Mouse (Mus musculus) liver, embryonic 12.5 days (tissue): Measurements from ENCODE around the gene Mecom. TPM values are rescaled to one million over a fixed set of nuclear protein-coding genes. Genes with fewer than 3 reads are reported as not detected.
"Not testable (repeated sequence)": the region's sequence is repeated elsewhere in the genome, so short reads cannot be mapped to it uniquely, and the experiment has no call there.

Source experiments
- ATAC-seq: fragments of 200-750 bp; cut with Nextera tagmentation; 2 replicates; pipeline ENCODE4 v1.8.0; 2017; ENCODE audit warnings: moderate number of reproducible peaks, mild to moderate bottlenecking, moderate library complexity
- H3K27ac ChIP-seq: fragments of 300-500 bp; sonication (generic); 2 replicates; pipeline ENCODE4 v1.5.1; 2016; ENCODE audit warnings: mild to moderate bottlenecking
- H3K27me3 ChIP-seq: fragments of 300-500 bp; sonication (generic); replicated peaks from 2 replicates; pipeline ENCODE4 v1.6.1; 2016; ENCODE audit warnings: mild to moderate bottlenecking, moderate library complexity
- H3K36me3 ChIP-seq: fragments of 300-500 bp; sonication (generic); 2 replicates; pipeline ENCODE4 v1.6.1; 2016; ENCODE audit warnings: mild to moderate bottlenecking, moderate library complexity
- H3K4me1 ChIP-seq: fragments of 300-500 bp; sonication (generic); 2 replicates; pipeline ENCODE4 v1.6.1; 2016
- H3K4me2 ChIP-seq: fragments of 300-500 bp; sonication (generic); 2 replicates; pipeline ENCODE4 v1.6.1; 2016; ENCODE audit warnings: mild to moderate bottlenecking, moderate library complexity
- H3K4me3 ChIP-seq: fragments of 300-500 bp; sonication (generic); 2 replicates; pipeline ENCODE4 v1.5.1; 2016; ENCODE audit warnings: mild to moderate bottlenecking, moderate library complexity
- H3K9ac ChIP-seq: fragments of 300-500 bp; sonication (generic); 2 replicates; pipeline ENCODE4 v1.6.1; 2016; ENCODE audit warnings: mild to moderate bottlenecking, moderate library complexity
- H3K9me3 ChIP-seq: fragments of 300-500 bp; sonication (generic); replicated peaks from 2 replicates; pipeline ENCODE4 v1.6.1; 2016; ENCODE audit warnings: mild to moderate bottlenecking, moderate library complexity
- WGBS: fragments of 180-500 bp; shearing (Covaris S2); methylation state at CpG from one replicate; pipeline ENCODE4 v1.1.7; 2016; ENCODE audit not compliant: insufficient replicate concordance; 5-methylcytosine and 5-hydroxymethylcytosine counted together
- polyA plus RNA-seq: library from polyadenylated mRNA; unstranded; fragments of >200 nt; fragmentation: Nextera tagmentation; extraction: Ambion mirVana; gene quantifications from 2 replicates; pipeline ENCODE4 v1.2.1, GENCODE M21; 2016

Gene Mecom
- polyA plus RNA-seq, 1 experiment from 2014 or later: 1.8 TPM

DNA sequence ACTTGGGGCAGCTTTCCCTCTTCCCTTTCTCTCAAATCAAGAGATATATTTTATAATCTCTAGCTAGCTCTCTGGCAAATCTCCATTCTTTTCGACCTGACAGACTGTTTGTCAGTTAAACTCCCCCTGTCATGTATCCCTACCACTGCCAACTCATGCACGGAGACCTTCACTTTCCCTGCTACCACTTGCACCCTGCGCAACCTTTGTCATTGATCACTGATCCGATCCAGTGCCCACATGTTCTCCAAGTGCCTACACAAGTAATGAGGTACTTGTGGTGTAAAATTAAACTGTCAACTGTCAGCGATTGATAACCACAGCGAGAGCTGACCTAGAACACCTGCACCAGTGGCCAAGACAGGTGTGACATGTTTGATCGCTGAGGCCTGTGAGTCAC, 95.3 kb downstream of the Mecom start:
- Histone ChIP-seq H3K27ac (no peak overlapping the region), H3K9ac (no peak overlapping the region), H3K4me2 (no peak overlapping the region), H3K4me1 (no peaks in the 10 kb centered on the region), H3K36me3 (no peaks in the 10 kb centered on the region), H3K9me3 (no peaks in the 10 kb centered on the region), H3K27me3 (no peaks in the 10 kb centered on the region), H3K4me3 (no peak overlapping the region)
- WGBS: 73% methylated on average over 7 of the region's 7 CpGs
- ATAC-seq: no peak

DNA sequence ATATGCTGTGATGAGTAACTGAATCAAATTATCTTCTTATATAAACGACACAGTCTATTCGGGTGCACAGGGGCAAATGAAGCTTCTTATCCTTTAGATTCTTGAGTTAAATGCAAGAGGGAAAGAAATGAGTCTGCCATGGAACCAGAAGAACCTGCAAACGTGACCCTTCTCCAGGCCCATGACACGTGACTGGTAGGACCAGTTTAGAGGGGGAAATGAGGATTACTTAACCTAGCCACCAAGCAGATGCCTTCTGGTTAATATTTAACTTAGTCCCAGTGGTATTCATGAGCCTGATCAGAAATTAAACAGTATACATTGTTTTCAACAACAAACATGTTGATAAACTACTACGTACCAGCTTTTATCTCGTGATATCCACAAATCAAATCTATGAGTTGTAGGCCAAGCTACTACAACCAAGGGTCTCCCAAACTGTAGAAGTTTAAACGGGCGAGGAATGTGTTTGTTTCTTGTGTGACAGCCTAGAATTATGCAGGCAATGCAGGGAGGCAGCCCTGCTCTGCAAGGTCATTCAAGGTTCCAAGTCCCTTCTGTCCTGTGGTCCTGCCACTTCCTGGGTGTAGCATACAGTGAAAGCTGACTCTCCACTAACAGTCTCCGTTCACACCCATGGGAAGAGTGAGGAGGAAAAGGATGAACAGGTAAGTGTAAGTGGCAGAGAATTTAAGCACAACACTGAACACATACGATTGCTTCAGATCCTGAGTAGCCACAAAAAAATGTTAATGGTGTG, 97.4 kb downstream of the Mecom start:
- Histone ChIP-seq H3K9me3 (no peaks in the 10 kb centered on the region), H3K36me3 (no peaks in the 10 kb centered on the region), H3K4me3 (no peak overlapping the region), H3K27ac (no peak overlapping the region), H3K9ac (no peak overlapping the region), H3K27me3 (no peaks in the 10 kb centered on the region), H3K4me2 (no peak overlapping the region), H3K4me1 (no peaks in the 10 kb centered on the region)
- ATAC-seq: no peak
- WGBS: 64% methylated on average over 10 of the region's 10 CpGs

DNA sequence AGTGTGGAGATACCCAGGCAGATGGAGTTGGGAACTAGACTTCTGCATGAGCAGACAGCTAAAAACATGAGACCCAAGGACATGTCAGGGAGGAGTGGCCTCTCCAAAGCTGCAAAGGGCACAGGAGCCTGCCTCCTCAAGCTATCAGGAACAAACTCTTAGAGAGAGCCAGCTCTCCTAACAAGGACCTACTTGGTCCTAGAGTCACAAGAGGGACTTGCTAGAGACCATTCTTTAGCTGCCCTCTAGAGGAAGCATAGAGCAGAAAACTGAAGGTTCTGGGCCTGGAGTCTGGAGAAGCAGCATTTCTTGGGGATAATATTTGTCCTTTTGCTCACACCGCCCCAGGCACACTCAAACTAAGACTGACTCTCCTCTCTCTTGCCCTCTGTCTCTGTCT, 99.2 kb downstream of the Mecom start:
- Histone ChIP-seq H3K36me3 (no peaks in the 10 kb centered on the region), H3K4me2 (no peak overlapping the region), H3K4me1 (no peaks in the 10 kb centered on the region), H3K27ac (no peak overlapping the region), H3K4me3 (no peak overlapping the region), H3K9me3 (no peaks in the 10 kb centered on the region), H3K27me3 (no peaks in the 10 kb centered on the region), H3K9ac (no peak overlapping the region)
- 83% methylated on average over 1 of the region's 1 CpGs for WGBS
- no peak for ATAC-seq

DNA sequence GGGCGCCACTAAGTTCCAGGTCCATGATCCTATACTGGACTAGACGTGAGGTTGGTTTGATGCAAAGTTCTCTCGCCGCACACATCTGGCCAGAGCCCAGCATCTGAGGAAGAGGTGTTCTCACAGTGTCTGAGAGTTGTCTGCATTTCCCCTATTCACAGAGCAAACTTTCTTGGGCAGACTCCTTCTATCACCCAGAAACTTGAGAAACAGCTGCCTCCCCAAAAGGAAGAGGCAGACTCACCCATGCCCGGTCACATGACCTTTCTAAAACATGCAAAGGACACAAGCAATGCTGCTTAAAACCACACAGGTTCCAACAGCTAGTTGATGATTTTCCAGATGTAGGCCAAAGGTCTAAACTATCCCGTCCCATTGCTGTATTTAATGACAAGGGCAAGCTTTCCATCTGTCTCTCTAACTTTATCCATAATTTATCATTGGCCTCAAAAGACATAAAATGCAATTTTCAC, 101.8 kb downstream of the Mecom start:
- Histone ChIP-seq H3K9me3 (no peaks in the 10 kb centered on the region), H3K4me3 (no peak overlapping the region), H3K4me1 (no peaks in the 10 kb centered on the region), H3K4me2 (no peak overlapping the region), H3K9ac (no peak overlapping the region), H3K27me3 (no peaks in the 10 kb centered on the region), H3K36me3 (no peaks in the 10 kb centered on the region), H3K27ac (no peak overlapping the region)
- ATAC-seq: no peak
- 68% methylated on average over 6 of the region's 6 CpGs for WGBS

DNA sequence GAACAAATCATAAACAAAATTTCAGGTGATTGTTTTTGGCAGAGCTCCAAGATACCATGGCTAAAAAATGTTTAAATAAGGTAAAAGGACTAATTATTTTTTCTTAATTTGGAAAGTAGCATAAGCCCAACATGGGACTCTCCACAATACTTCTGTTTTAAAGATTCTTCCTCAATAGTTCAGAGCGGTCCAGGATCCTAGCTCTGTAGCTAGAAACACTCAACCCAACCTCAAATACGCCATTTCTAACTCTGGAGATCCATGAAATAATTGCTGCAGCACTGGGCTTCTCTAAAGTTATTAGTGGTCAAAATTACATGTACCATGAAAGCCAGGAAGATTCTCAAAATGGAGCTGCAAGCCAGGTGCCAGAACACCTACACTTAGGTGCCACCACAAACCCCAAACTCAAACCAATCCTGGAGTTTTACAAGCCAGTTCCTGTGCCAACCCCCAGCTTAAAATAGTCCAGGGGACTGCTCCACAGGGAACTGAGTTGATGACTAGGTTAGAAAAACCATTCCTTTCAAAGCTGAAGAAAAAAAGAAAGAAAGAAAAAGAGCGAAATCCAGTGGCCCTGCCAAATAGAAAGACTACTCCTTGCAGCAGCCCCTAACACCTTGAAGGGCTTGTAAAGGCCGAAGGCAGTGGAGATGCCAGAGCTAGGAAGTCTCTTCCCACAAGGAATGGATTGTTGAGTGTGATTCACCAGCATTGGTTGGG, 102.4 kb downstream of the Mecom start:
- H3K9me3 ChIP-seq: no peaks in the 10 kb centered on the region
- H3K4me2 ChIP-seq: no peak overlapping the region
- H3K4me1 ChIP-seq: no peaks in the 10 kb centered on the region
- H3K27ac ChIP-seq: no peak overlapping the region
- WGBS: 70% methylated on average over 4 of the region's 4 CpGs
- H3K4me3 ChIP-seq: no peak overlapping the region
- no peak for ATAC-seq
- H3K36me3 ChIP-seq: no peaks in the 10 kb centered on the region
- H3K27me3 ChIP-seq: no peaks in the 10 kb centered on the region
- no peak overlapping the region for H3K9ac ChIP-seq

DNA sequence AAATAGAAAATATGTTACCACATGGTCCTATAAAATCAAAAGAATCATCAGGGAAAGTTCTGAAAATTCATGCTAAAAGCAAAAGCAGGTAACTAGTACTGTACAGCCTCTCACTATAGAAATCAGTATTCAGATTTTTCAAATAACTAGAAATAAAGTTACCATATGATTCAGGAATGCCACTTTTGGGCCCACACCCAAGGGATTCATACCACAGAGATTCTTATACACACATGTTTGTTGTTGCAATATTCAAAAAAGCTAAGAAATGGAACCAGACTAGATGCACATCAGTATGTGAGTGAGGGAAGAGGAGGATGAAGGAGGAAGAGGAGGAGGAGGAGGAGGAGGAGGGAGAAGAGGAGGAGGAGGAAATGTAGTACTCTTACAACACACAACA, 106.2 kb downstream of the Mecom start:
- no peaks in the 10 kb centered on the region for H3K36me3 ChIP-seq
- H3K4me3 ChIP-seq: no peak overlapping the region
- no peak overlapping the region for H3K4me2 ChIP-seq
- no peak for ATAC-seq
- H3K27me3 ChIP-seq: no peaks in the 10 kb centered on the region
- H3K4me1 ChIP-seq: no peaks in the 10 kb centered on the region
- H3K9me3 ChIP-seq: no peaks in the 10 kb centered on the region
- H3K9ac ChIP-seq: no peak overlapping the region
- no peak overlapping the region for H3K27ac ChIP-seq

DNA sequence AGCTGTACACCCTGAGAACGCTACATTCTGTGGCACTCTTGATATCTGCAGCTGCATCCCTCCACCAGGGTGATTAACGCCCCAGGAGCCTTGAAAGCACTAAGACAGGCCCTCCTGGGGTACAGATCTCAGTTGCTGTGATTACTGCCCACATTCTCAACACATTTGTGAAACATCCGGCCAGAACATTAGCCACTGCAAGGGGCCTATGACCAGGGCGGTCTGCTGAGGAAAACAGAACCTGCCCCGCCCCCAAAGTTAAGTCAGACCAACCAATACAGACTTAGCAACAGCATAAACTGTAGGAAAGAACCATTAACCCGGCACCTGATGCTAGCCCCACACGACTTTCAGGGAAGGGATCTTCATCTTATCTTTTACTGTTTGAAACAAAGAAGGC, 109.8 kb downstream of the Mecom start:
- WGBS: 41% methylated on average over 7 of the region's 7 CpGs

DNA sequence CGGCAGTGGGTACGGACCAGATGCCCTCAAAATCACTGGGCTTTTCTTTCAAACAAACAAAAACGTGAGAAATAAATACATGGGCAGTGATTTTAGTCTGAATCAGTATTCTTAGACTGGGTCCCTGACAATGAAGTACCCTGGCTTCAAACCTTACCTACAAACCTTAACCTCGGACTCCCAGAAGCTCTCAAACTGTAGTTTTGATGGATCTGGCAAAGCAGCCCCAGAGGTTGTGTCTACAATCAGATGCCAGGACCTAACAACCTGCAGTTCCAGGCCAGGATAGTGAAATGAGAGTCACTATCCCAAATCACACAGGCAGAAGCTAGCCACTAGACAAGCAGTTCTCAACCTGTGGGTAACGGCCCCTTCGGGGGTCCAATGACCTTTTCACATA, 111.2 kb downstream of the Mecom start:
- Histone ChIP-seq H3K9me3 (no peaks in the 10 kb centered on the region), H3K4me1 (no peaks in the 10 kb centered on the region), H3K9ac (no peak overlapping the region), H3K27me3 (no peaks in the 10 kb centered on the region), H3K4me2 (no peak overlapping the region), H3K4me3 (no peak overlapping the region), H3K27ac (no peak overlapping the region), H3K36me3 (no peaks in the 10 kb centered on the region)
- ATAC-seq: no peak
- WGBS: 71% methylated on average over 6 of the region's 6 CpGs

More for the DNA sequence above, 109.8 kb downstream of the Mecom start:
- no peaks in the 10 kb centered on the region for H3K36me3 ChIP-seq
- H3K9ac ChIP-seq: no peak overlapping the region
- ATAC-seq: no peak
- no peak overlapping the region for H3K4me3 ChIP-seq
- no peaks in the 10 kb centered on the region for H3K4me1 ChIP-seq
- H3K27me3 ChIP-seq: no peaks in the 10 kb centered on the region
- no peaks in the 10 kb centered on the region for H3K9me3 ChIP-seq
- no peak overlapping the region for H3K4me2 ChIP-seq
- H3K27ac ChIP-seq: no peak overlapping the region

DNA sequence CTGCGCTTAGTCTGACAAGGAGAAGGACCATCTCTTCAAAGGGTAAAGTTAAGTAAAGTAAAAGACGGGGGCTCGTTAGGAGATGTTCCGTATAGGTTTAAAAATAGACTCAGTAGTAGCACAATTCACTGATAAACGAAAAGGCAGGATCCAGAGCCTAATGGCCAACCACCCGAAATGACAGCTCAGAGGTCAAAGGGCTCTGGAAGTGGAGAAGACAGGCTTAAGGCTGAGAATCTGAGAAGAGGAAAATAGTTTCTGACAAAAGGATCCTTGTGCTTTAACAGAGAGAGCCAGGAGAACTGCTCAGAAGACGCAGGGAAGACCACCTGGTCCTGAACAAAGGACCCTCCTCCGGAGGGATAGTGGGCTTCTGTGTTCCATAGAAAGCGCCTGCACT, 111.7 kb downstream of the Mecom start:
- Histone ChIP-seq H3K4me2 (no peak overlapping the region), H3K4me1 (no peaks in the 10 kb centered on the region), H3K9me3 (no peaks in the 10 kb centered on the region), H3K9ac (no peak overlapping the region), H3K4me3 (no peak overlapping the region), H3K36me3 (no peaks in the 10 kb centered on the region), H3K27ac (no peak overlapping the region), H3K27me3 (no peaks in the 10 kb centered on the region)
- ATAC-seq: no peak
- 58% methylated on average over 9 of the region's 9 CpGs for WGBS

DNA sequence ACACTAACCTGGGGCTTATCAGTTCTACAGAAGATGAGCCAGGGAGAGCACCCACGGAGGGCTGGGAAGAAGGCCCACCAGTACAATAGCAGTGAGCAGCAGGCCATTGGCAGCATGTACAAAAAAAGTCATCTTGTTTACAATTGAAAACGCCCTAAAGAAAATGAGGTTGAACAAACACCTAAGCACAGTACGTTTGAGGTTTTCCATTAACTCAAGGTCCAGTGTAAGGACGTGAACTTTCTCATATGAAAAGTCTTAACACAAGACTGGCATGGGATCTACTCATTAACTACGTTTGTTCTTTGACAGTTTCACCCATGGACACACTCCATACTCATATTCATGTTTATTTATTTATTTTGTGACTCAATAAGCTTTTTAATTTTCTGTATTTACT, 118.9 kb downstream of the Mecom start:
- Histone ChIP-seq H3K9me3 (no peaks in the 10 kb centered on the region), H3K4me1 (no peaks in the 10 kb centered on the region), H3K27me3 (no peaks in the 10 kb centered on the region), H3K27ac (no peak overlapping the region), H3K9ac (no peak overlapping the region), H3K36me3 (no peaks in the 10 kb centered on the region), H3K4me3 (no peak overlapping the region), H3K4me2 (no peak overlapping the region)
- ATAC-seq: no peak
- WGBS: 53% methylated on average over 5 of the region's 5 CpGs

DNA sequence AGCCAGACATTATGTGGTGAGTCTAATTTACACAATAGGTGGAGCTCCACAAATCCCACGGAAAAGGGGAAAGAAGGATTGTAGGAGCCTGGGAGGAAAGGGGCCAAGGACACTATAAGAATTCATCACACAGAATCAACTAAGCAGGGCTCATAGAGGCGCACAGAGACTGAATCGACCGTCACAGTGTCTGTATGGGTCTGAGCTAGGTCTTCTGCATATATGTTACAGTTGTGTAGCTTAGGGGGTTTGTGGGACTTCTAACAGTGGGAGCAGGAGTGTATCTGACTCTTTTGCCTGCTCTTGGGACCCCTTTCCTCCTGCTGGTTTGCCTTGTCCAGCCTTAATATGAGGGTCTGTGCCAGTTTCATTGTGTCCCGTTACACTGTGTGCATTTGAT, 123.8 kb downstream of the Mecom start:
- Histone ChIP-seq H3K4me2 (no peak overlapping the region), H3K4me3 (no peak overlapping the region), H3K27me3 (no peaks in the 10 kb centered on the region), H3K27ac (no peak overlapping the region), H3K9ac (no peak overlapping the region), H3K36me3 (no peaks in the 10 kb centered on the region), H3K9me3 (no peaks in the 10 kb centered on the region), H3K4me1 (no peaks in the 10 kb centered on the region)
- ATAC-seq: no peak
- 75% methylated on average over 5 of the region's 5 CpGs for WGBS

DNA sequence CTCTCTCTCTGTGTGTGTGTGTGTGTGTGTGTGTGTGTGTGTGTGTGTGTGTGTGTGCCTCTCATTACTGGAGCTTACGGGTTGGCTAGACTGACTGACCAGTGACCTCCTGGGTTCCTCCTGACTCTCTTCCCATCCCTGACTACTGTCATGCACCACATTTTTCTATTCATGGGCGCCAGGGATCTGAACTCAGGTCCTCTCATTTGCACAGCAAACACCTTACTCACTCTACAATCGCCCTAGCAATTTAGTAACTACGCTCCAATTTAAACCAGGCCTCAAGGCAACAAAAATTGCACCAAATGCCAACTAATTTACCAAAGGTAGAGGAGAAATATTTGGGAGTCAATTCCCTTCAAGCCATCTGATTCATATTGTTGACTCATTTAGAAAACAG, 125.9 kb downstream of the Mecom start:
- H3K9me3 ChIP-seq, H3K36me3 ChIP-seq, H3K4me1 ChIP-seq, H3K4me2 ChIP-seq, H3K4me3 ChIP-seq, H3K27ac ChIP-seq, H3K27me3 ChIP-seq, ATAC-seq, H3K9ac ChIP-seq: not testable (repeated sequence)
- 62% methylated on average over 4 of the region's 4 CpGs for WGBS
